Mouse (Mus musculus): Measurements from ENCODE around the gene Ccdc12. TPM values are rescaled to one million over a fixed set of nuclear protein-coding genes. Genes with fewer than 3 reads are reported as not detected.
A peak's percentile ranks its signal among the peaks of the same experiment; 100 is the strongest.

Gene Ccdc12
- total RNA-seq, 1 experiment from 2014 or later: 251 TPM

DNA sequence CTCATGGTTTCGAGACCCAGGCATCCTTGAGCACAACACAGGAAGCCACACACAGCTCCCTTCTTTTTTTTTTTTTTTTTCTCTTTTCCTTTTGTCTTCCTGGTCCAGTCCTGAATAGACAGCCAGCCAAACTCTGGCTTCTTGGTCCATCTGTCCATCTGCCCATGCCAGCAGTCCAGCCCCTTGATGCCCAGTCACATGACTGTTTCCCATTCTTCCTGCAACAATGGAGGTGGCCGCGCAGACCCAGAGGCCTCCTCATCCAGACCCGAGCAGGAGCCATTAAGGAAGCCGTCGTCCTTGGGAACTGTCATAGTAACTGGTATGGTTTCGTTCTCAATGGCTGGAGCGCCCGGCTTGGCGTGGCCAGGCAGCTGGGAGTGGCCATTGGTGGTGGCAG, 65.8 kb downstream of the Ccdc12 start:
- no peak for ATAC-seq (replicated peaks; ENCODE audit: insufficient number of reproducible peaks, low FRiP score, low TSS enrichment, poor library complexity, severe bottlenecking)

DNA sequence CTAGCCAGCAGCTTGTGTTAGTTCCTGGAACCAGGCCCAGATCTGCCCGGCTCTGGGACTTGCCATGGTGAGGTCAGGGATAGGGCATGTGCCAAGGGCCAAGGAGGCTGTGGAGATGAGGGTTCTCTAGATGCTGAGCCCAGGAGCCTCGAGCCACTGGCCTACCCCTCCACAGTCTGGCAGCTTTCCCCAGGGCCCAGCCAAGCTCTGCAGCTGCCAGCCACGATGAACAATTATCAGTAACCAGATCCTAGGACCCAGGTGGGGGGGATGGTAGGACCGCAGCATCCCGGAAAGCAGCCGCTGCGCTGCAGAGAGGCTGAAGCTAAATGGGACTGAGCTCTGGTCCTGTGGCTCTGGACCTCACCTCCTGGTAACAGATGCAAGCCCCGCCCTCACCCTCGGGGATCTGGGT, 69.4 kb downstream of the Ccdc12 start:
- ATAC-seq (replicated peaks; ENCODE audit: insufficient number of reproducible peaks, low FRiP score, low TSS enrichment, poor library complexity, severe bottlenecking): no peak

DNA sequence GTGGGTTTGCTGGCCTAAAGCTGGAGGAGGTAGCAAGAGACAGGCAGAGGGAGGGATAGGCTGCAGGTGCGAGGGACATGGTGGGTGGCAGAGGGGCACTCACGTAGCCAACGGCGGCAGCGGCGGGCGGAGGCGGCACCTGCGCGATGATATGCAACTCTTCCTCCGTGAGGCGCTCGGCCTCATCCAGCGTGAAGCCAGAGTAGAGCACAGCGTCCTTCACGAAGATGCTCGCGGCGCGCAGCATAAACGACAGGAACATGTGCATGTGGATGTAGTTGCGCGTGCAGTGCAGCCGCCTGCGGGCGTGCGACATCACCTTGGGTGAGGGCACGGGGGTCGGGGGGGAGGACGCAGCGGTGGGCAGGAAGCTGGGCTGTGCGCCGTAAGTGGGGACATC, 70.6 kb downstream of the Ccdc12 start:
- ATAC-seq (replicated peaks; ENCODE audit: insufficient number of reproducible peaks, low FRiP score, low TSS enrichment, poor library complexity, severe bottlenecking): no peak

DNA sequence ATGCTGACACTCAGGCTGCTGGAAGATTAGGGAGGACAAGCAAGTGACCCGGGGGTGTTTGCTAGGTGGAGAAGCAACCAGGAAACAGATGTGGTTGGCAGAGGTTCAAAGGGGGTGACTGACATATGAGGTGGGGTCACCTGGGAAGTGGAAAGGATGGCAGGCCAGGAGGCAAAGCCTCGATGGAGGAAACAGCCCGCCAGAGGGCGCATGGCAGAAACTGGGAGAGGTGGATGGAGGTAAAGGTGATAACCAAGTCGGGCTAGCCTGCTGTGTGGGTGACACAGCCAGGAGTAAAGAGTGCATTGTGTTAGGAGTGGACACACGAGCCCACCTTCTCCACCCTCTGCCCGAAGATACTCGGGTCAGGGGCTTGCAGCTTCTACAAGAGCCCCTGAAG, 73.5 kb downstream of the Ccdc12 start:
- ATAC-seq (replicated peaks; ENCODE audit: insufficient number of reproducible peaks, low FRiP score, low TSS enrichment, poor library complexity, severe bottlenecking): no peak

DNA sequence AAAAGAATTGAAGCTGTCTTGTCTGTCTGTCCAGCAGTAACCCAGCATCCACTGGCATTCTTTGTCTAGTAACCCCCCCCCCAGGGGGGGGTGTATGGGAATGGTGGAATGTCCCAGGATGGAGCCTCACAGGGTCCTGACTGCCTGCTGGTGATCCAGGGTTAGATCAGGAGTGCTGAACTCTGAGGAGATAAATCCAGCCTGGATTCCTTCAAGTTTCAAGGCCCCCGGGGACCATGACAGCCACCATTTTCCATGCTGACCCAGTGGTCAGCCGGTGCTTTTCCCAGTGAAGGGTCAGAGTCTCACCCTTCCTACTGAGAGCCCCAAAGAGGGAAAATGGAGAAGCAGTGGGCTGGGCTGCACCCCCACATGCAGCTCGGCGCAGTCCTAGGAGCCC, 75.6 kb downstream of the Ccdc12 start:
- ATAC-seq (replicated peaks; ENCODE audit: insufficient number of reproducible peaks, low FRiP score, low TSS enrichment, poor library complexity, severe bottlenecking): no peak

DNA sequence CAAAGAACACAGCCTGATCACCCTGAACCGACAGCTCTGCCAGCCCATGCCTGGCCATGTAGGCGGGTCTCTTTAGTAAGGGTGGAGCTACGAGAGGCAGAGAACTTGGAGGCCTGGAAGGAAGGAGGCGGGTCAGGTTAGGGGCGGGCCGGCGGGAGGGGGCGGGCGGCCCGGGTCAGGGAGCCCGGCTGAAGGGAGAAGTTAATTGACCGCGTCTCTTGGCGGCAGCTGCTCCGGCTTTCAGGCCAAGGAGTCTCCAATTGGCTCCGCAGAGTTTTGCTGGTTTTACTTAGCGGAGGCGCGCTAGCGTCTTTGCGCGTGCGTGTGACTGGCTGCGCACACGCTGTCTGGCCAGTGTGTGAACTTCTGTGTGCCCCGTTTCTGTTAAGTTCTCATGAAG, 76.3 kb downstream of the Ccdc12 start:
- ATAC-seq (replicated peaks; ENCODE audit: insufficient number of reproducible peaks, low FRiP score, low TSS enrichment, poor library complexity, severe bottlenecking): peak; percentile 85

DNA sequence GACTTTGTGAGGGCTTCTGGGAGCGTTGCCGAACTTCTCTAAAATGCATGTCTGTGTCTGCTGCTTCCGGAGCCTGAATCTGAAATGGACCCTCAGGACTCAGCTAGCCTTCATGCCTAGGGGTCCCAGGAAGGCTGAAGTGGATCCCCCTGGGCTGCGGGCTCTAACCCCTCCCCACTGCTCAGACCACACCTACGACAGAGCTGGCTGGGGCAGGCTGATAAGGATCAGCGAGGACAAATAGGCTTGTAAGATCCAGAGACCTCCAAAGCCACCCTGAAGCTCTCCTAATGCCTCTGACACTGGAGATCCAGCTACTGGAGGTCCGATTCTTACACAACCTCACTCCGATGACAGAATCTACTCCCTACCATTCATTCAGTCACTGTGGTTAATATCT, 76.8 kb downstream of the Ccdc12 start:
- 0 out of 2 replicates have a peak, but pooled peaks have one; percentile 3 for ATAC-seq (replicated peaks; ENCODE audit: insufficient number of reproducible peaks, low FRiP score, low TSS enrichment, poor library complexity, severe bottlenecking)

DNA sequence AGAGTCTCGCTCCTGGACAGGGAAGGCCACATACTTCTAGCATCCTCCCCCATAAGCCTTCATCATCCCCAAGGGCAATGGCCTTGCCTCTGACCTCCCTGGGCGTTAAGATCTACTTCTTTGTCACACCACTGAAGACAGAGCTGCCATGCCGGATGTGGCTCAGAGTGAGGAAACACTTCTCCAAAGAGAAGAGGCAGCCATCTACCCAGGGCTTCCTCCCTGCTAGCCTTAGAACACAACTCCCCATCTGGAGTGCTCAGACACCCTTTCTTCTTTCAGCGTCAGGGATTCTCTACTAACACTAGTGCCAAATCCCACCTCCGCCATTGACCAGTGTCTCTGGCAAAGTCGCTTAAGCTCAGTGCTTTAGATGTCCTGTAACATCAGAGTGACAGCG, 77.9 kb downstream of the Ccdc12 start:
- no peak for ATAC-seq (replicated peaks; ENCODE audit: insufficient number of reproducible peaks, low FRiP score, low TSS enrichment, poor library complexity, severe bottlenecking)

DNA sequence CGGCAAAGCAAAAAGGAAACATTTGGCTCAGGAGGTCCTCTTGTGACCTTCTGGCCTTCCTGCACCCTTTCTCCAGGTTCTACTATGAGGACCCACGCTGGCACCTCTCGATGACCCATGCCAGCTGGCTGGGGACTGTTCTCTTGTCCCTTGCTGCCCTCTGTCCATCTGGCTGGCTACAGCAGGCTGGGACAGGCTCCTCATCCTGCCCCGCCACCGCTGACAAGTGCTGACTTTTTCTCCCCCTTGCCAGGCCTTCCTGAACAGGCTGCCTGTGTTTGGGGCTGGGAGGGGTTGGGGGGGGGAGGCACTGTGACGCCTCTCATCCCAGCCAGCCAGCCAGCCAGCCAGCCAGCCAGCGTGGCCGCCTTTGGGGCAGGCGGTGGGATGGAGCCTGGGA, 80.1 kb downstream of the Ccdc12 start:
- ATAC-seq (replicated peaks; ENCODE audit: insufficient number of reproducible peaks, low FRiP score, low TSS enrichment, poor library complexity, severe bottlenecking): no peak

DNA sequence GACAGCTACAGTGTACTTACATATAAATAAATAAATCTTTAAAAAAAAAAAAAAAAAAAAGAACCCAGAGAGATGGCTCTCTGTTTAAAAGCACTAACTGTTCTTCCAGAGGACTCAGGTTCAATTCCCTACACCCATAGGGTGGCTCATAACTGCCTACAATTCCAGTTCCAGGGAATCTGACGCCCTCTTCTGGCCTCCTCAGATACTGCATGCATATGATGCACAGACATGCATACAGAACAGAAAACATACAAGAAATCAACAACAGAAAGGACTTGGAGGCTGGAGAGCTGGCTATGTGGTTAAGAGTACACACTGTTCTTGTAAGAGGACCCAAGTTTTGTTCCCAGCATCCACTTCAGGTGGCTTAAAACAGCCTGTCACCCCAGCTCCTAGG, 81.8 kb downstream of the Ccdc12 start:
- ATAC-seq (replicated peaks; ENCODE audit: insufficient number of reproducible peaks, low FRiP score, low TSS enrichment, poor library complexity, severe bottlenecking): no peak

DNA sequence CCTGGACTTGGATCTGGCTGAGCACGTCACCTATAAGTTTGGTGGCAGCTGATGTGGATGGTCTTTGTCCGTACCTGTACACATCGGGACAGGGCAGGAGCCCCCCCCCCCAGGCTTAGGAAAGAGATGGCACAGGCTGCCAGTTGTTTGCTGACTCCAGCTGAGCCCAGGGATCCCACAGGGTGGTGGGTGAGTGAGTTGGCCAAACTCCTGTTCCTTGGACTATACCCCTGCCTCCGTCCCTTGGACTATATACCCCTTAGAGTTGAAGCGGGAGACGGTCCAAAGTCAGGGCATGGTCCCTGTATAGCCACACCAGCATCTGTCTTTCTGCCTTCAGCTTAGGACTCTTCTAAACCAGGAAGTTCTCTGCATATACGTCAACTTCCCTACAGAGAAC, 83.7 kb downstream of the Ccdc12 start:
- ATAC-seq (replicated peaks; ENCODE audit: insufficient number of reproducible peaks, low FRiP score, low TSS enrichment, poor library complexity, severe bottlenecking): no peak

DNA sequence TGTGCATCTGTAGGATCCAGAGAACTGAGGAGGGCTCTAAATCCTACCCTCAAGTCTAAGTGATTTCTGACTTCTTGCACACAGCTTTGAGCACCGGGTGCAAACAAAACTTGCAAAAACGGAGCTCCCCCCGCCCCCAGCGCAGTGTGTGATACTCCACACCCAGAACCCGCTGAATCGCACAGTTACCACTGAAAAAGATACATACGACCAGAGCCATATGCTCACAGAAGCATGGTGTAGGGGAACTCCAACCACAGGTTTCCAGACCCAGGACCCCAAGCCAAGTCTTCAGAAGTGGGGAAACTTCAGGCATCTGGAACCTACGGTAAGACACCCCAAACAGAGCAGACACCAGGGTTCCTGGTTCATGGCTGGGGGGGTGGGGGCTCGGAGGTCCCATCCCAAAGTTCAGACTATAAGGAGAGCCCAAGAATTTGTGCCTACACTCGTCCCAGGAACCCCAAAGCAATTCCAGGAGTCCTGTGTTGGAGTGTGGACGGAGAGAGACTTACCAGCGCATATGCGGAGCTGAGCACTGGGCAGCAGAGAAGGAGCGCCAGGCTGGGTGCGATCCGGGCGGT, 85.5 kb downstream of the Ccdc12 start, which contains the start of gene Myl3:
Gene Myl3 (plus strand): TSS at position 151 of the 584 bp plus-strand sequence.
- no peak for ATAC-seq (replicated peaks; ENCODE audit: insufficient number of reproducible peaks, low FRiP score, low TSS enrichment, poor library complexity, severe bottlenecking)

DNA sequence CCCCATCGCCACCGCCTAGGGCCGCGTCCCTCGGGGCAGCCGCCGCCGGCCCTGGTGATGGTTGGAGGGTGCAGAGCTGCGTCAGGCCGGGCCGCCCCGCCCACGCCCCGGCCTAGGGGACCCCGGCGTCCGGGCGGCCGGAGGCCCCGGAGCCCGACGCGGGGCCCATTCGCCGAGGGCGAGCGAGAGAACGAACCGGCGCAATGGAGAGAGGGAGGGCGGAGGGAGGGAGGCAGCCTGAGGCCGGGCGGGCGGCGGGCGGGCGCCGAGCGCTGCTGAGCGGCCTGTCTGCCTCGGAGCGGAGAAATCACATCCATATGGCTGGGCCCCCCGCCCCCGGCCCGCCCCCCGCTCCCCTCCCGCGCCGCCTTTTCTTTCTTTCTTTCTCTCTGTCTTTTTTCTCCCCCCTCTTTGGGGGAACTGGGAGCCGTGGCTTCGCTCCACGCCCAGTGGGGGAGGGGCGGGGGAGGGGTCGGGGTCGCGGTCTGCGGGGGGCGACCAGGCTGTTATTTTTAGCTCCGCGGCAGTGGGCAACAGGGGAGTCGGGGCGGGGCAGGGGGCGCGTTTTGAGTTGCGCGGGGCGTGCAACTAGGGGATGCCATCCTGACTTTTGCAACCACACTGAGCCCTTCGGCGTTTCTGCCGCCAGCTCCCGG, 86.1 kb downstream of the Ccdc12 start:
- ATAC-seq (replicated peaks; ENCODE audit: insufficient number of reproducible peaks, low FRiP score, low TSS enrichment, poor library complexity, severe bottlenecking): no peak

DNA sequence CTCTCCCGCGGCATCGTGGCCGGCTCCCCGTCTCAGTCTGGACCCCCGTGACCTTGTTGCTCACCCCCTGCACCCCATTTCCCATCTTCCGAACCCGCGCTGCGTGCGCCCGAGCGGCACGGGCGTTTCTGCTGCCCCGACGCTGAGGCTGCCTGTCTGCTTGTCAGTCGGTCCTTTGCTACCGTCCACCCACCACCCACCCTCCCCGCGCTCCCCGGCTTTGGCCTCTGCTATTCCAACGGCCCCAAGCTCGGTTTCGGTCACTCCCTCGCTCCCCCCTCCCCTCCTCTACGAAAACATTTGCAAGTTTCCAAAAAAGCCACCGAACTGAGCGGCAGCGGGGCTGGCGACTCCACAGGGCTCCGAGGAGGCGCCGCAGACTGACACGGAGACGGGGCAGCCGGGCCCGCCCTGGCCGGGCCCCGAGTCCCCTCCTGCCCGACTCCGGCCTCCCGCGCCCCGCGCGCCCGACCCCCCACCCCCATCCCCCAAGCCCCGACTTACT, 86.7 kb downstream of the Ccdc12 start:
- no peak for ATAC-seq (replicated peaks; ENCODE audit: insufficient number of reproducible peaks, low FRiP score, low TSS enrichment, poor library complexity, severe bottlenecking)

DNA sequence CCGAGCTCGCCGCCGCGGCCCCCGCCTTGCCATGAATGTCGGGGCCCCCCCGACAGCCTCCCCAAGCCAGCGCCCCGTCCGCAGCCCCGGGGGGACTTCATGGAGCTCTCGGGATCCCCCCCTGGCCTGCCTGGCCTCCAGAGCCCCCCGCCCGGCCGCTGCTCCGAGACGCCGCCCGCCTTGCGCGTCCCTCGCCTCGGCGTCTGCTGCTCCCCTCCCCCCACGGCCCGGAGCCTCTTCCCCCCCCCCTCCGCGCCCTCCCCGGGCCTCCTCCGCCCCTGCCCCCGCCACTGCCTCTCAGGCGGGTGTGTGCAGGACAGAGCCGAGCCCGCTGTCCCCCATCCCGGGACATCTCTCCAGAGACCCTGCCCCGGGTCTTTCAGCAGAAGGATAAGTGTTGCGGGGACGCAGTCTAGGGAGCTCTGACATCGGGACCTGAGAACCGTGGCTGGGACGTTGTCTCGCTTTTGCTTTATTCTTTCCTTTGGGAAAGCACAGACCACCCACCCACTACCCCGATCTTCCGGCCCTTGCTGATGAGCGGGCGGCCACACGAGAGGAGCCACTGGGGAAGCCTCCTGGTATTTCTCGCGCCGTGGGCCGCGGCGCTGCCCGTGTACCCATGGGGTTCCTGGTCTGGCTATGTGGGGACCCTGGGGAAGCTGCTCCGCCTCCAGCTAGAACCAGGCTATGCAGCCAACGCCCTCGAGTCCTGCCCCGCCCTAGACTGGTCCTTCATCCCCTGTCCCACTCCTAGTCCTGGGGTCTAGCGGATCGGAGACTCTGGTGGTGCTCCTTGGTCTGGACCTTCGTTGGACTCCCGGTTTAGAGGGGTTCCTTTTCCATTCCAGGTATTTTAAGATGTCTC, 87.4 kb downstream of the Ccdc12 start:
- ATAC-seq (replicated peaks; ENCODE audit: insufficient number of reproducible peaks, low FRiP score, low TSS enrichment, poor library complexity, severe bottlenecking): no peak

DNA sequence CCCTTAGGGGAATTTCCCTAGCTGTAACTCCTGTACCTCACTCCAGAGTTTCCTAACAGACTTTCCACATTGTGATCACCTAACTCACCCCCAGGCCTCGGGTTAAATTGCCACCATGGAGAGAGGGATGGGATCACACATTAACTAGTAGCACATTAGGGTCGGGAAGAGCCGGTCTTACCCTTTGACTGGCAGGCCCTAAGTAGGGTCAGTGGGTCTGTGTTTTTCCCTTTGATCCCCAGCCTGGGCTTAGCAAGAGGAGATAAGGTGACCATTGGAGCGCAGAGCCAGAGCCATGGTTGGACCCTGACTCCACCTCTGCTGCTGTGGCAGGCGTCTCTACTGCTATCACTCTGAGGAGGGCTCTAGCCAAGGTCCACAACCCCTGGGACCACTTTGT, 89.4 kb downstream of the Ccdc12 start:
- no peak for ATAC-seq (replicated peaks; ENCODE audit: insufficient number of reproducible peaks, low FRiP score, low TSS enrichment, poor library complexity, severe bottlenecking)

DNA sequence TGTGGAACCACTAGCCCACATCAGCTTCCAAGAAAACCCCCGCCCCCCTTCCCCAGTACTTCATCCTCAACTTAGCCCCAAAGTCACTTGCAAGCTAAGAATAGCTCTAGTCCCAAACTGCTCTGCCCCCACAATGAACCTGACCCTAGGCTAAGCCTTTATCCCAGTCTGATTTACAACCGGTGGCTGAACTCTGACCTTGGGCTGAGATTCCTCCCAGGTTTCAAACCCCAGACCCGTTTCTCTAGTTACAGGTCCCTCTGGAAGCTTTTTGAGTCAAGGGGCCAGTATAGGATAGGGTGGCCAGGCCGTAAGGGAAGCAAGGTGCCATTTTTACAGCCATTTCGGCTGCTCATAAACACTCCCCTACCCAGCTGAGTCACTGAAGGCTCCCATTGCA, 89.9 kb downstream of the Ccdc12 start:
- ATAC-seq (replicated peaks; ENCODE audit: insufficient number of reproducible peaks, low FRiP score, low TSS enrichment, poor library complexity, severe bottlenecking): no peak

DNA sequence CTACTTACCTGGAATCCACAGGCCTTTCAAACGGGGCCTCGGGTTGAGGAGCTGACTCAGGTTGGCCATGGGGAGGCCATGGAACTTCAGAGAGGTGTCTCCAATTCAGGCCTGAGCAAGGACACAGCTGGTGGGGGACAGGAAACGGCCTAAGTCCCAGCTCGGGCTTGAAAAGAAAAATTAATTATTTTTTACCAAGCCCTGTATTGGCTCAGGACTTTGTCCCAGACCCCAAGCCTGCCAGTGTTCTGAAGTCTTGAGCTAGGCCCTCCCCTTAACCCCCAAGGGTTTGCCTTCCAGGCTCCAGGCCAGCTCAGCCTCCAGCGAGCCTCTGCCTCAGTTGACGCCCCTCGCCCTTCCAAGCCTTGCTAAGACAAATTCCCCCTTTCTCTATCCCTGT, 90.7 kb downstream of the Ccdc12 start, which contains the start of gene Pth1r:
Gene Pth1r (minus strand): TSS at position 185 of the 400 bp plus-strand sequence.
- ATAC-seq (replicated peaks; ENCODE audit: insufficient number of reproducible peaks, low FRiP score, low TSS enrichment, poor library complexity, severe bottlenecking): no peak

DNA sequence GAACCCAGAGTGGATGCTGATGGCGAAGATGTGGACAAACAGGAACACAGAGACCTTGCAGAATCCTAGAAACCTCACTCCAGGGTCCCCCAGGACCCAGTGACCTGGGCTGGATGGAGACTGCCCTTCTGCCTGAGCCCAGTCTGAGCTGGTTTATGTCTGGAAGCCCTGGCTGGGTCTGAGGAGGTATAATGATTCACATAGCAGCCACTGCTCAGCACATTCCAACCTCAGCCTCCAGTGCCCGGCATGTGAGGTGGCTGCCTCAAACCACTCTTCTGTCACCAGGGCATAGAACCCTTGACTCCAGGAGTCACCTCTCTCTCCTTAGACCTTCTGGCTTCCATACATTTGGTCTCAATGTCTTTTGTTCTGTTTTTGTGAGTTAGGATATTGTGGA, 92.1 kb downstream of the Ccdc12 start:
- no peak for ATAC-seq (replicated peaks; ENCODE audit: insufficient number of reproducible peaks, low FRiP score, low TSS enrichment, poor library complexity, severe bottlenecking)

Data from monocyte, adult 5-6 weeks (primary cell).